Mouse (Mus musculus) spleen, adult 12 weeks (tissue): ENCODE data around the gene Rsrp1.

Experiments used
- DNase-seq: peaks from one replicate; pipeline ENCODE4 v3.0.0; 2022; ENCODE audit warnings: low spot score

Rsrp1 gene

DNA sequence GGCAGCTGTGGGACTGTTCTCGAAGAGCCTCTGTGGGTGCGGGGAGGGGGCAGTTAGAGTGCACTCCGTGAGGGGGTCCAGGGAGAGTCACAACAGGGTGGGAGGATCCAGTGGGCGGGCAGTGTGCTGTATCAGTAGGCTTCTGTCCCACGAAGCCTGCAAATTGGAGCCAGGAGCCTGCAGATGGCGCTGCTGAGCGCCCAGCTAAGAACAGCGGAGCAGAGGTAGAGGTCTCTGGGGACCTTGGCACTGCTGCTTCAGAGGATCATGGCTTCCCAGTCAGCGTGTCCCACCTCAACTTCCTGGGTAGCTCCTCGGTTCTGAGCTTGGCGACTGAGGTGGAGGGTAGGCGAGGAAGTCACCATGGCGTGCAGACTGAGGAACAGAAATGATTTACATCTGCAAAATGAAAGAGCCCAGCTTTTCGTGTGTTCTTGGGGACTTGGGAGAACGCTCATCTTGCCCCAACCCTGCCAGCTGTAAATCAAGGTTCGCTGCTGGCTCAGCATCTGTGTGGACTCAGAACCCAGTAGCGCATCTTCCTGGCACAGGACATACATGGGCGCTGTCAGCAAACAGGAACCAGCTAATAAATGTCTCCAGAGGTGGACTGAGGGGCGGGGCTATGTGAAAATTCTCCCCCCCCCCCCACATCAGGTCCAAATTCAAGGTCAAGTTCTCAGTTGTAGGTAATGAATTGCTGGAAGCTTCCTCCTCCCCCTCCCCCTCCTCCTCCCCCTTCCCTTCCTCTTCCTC is 39.8 kb downstream of the Rsrp1 start:
- peak; percentile 69 for DNase-seq

GRCm38 (mm10) chr4:134967887-134968604 is 44.7 kb downstream of the Rsrp1 start:
- DNase-seq, result no peak

- DNase-seq, result no peak
Measured at GRCm38 (mm10) chr4:134968605-134968976, 45.2 kb downstream of the Rsrp1 start.

GRCm38 (mm10) chr4:134975261-134975928 is 52.0 kb downstream of the Rsrp1 start:
- no peak for DNase-seq

DNA sequence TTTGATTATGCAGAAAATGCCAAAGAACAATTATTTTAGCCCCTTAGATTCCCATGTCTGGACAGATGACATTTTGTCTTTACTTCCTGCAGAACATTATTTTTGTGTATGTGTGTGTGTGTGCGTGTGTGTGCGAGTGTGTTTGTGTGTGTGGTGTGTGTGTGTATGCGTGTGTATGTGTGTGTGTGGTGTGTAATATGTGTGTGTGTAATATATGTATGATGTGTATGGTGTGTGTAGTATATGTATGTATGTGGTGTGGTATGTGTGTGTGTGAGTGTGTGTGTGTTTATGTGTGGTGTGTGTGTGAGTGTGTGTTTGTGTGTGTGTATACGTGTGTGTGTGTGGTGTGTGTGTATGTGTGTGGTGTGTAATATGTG is 52.5 kb downstream of the Rsrp1 start:
- no peak for DNase-seq
